Mouse (Mus musculus): Measurements from ENCODE around the gene Nosip. TPM values are rescaled to one million over a fixed set of nuclear protein-coding genes. Genes with fewer than 3 reads are reported as not detected.
"Not testable (repeated sequence)": the region's sequence is repeated elsewhere in the genome, so short reads cannot be mapped to it uniquely, and the experiment has no call there.

The Nosip gene
- polyA plus RNA-seq, 1 experiment, result 12.5 TPM

GRCm38 (mm10) chr7:45092048-45092447 is 29.8 kb downstream of the Nosip start, which contains the start of gene Rcn3:
Gene Rcn3, minus strand, starts transcription at chr7:45092221.
- Histone ChIP-seq H3K36me3 (ENCODE audit: control insufficient read depth) (no peaks in the 10 kb centered on the region), H3K4me3 (replicated peaks) (peak within 1 kb of the TSS; percentile 56), H3K4me1 (ENCODE audit: control insufficient read depth) (peaks cover 37% of the 10 kb centered on the region), H3K27me3 (ENCODE audit: control insufficient read depth) (peaks cover 4% of the 10 kb centered on the region; the same call in 1 of the 2 replicates), H3K9me3 (ENCODE audit: control insufficient read depth, low read length) (no peaks in the 10 kb centered on the region)
- TF ChIP-seq TAL1 (IDR thresholded peaks at IDR 0.05; ENCODE audit: low read length), result no peak
- no peak for TF ChIP-seq GATA1 (IDR thresholded peaks at IDR 0.05; ENCODE audit: low read length)

GRCm38 (mm10) chr7:45092828-45093515 is 30.7 kb downstream of the Nosip start:
- no peaks in the 10 kb centered on the region for H3K36me3 ChIP-seq (ENCODE audit: control insufficient read depth)
- TF ChIP-seq GATA1 (IDR thresholded peaks at IDR 0.05; ENCODE audit: low read length) (no peak), TAL1 (IDR thresholded peaks at IDR 0.05; ENCODE audit: low read length) (no peak)
- no peaks in the 10 kb centered on the region for H3K9me3 ChIP-seq (ENCODE audit: control insufficient read depth, low read length)
- H3K27me3 ChIP-seq (ENCODE audit: control insufficient read depth), result peaks cover 4% of the 10 kb centered on the region; the same call in 1 of the 2 replicates
- H3K4me1 ChIP-seq (ENCODE audit: control insufficient read depth), result peaks cover 37% of the 10 kb centered on the region
- no peak overlapping the region for H3K4me3 ChIP-seq (replicated peaks)

- peaks cover 4% of the 10 kb centered on the region; the same call in 1 of the 2 replicates for H3K27me3 ChIP-seq (ENCODE audit: control insufficient read depth)
- TF ChIP-seq TAL1 (IDR thresholded peaks at IDR 0.05; ENCODE audit: low read length) (no peak), GATA1 (IDR thresholded peaks at IDR 0.05; ENCODE audit: low read length) (no peak)
- H3K4me3 ChIP-seq (replicated peaks), result no peak overlapping the region
- no peaks in the 10 kb centered on the region for H3K9me3 ChIP-seq (ENCODE audit: control insufficient read depth, low read length)
- H3K4me1 ChIP-seq (ENCODE audit: control insufficient read depth), result peaks cover 36% of the 10 kb centered on the region
- no peaks in the 10 kb centered on the region for H3K36me3 ChIP-seq (ENCODE audit: control insufficient read depth)
These were observed 31.3 kb downstream of the Nosip start for GRCm38 (mm10) chr7:45093516-45093905.

- H3K4me1 ChIP-seq (ENCODE audit: control insufficient read depth), result peaks cover 35% of the 10 kb centered on the region
These were observed 31.9 kb downstream of the Nosip start for GRCm38 (mm10) chr7:45094121-45094520.

GRCm38 (mm10) chr7:45095367-45095766 is 33.1 kb downstream of the Nosip start:
- Histone ChIP-seq H3K9me3 (ENCODE audit: control insufficient read depth, low read length) (no peaks in the 10 kb centered on the region), H3K36me3 (ENCODE audit: control insufficient read depth) (no peaks in the 10 kb centered on the region), H3K4me3 (replicated peaks) (no peak overlapping the region), H3K27me3 (ENCODE audit: control insufficient read depth) (peaks cover 4% of the 10 kb centered on the region; the same call in 1 of the 2 replicates), H3K4me1 (ENCODE audit: control insufficient read depth) (peaks cover 32% of the 10 kb centered on the region)
- TF ChIP-seq GATA1 (IDR thresholded peaks at IDR 0.05; ENCODE audit: low read length) (no peak), TAL1 (IDR thresholded peaks at IDR 0.05; ENCODE audit: low read length) (no peak)

More at GRCm38 (mm10) chr7:45094121-45094520, 31.9 kb downstream of the Nosip start:
- Histone ChIP-seq H3K4me3 (replicated peaks) (no peak overlapping the region), H3K27me3 (ENCODE audit: control insufficient read depth) (peaks cover 4% of the 10 kb centered on the region; the same call in 1 of the 2 replicates), H3K36me3 (ENCODE audit: control insufficient read depth) (no peaks in the 10 kb centered on the region), H3K9me3 (ENCODE audit: control insufficient read depth, low read length) (no peaks in the 10 kb centered on the region)
- TF ChIP-seq GATA1 (IDR thresholded peaks at IDR 0.05; ENCODE audit: low read length) (no peak), TAL1 (IDR thresholded peaks at IDR 0.05; ENCODE audit: low read length) (no peak)

GRCm38 (mm10) chr7:45095965-45096364 is 33.7 kb downstream of the Nosip start:
- peaks cover 26% of the 10 kb centered on the region for H3K4me1 ChIP-seq (ENCODE audit: control insufficient read depth)
- not testable (repeated sequence) for H3K36me3 ChIP-seq (ENCODE audit: control insufficient read depth); H3K27me3 ChIP-seq (ENCODE audit: control insufficient read depth); H3K9me3 ChIP-seq (ENCODE audit: control insufficient read depth, low read length); H3K4me3 ChIP-seq (replicated peaks)

- Histone ChIP-seq H3K4me1 (ENCODE audit: control insufficient read depth) (peaks cover 13% of the 10 kb centered on the region), H3K9me3 (ENCODE audit: control insufficient read depth, low read length) (no peaks in the 10 kb centered on the region), H3K27me3 (ENCODE audit: control insufficient read depth) (peaks cover 4% of the 10 kb centered on the region; the same call in 1 of the 2 replicates), H3K36me3 (ENCODE audit: control insufficient read depth) (no peaks in the 10 kb centered on the region), H3K4me3 (replicated peaks) (no peak overlapping the region)
- TF ChIP-seq TAL1 (IDR thresholded peaks at IDR 0.05; ENCODE audit: low read length) (no peak), GATA1 (IDR thresholded peaks at IDR 0.05; ENCODE audit: low read length) (no peak)
These were observed 35.2 kb downstream of the Nosip start for GRCm38 (mm10) chr7:45097479-45097878.

GRCm38 (mm10) chr7:45098541-45099240 is 36.5 kb downstream of the Nosip start:
- Histone ChIP-seq H3K27me3 (ENCODE audit: control insufficient read depth) (no peaks in the 10 kb centered on the region), H3K4me1 (ENCODE audit: control insufficient read depth) (peaks cover 3% of the 10 kb centered on the region), H3K36me3 (ENCODE audit: control insufficient read depth) (no peaks in the 10 kb centered on the region), H3K4me3 (replicated peaks) (no peak overlapping the region), H3K9me3 (ENCODE audit: control insufficient read depth, low read length) (no peaks in the 10 kb centered on the region)
- TF ChIP-seq GATA1 (IDR thresholded peaks at IDR 0.05; ENCODE audit: low read length) (no peak), TAL1 (IDR thresholded peaks at IDR 0.05; ENCODE audit: low read length) (no peak)

GRCm38 (mm10) chr7:45100046-45100445 is 37.8 kb downstream of the Nosip start:
- no peak overlapping the region for H3K4me3 ChIP-seq (replicated peaks)
- H3K36me3 ChIP-seq (ENCODE audit: control insufficient read depth), result no peaks in the 10 kb centered on the region
- H3K9me3 ChIP-seq (ENCODE audit: control insufficient read depth, low read length), result no peaks in the 10 kb centered on the region
- no peaks in the 10 kb centered on the region; the same call in 1 of the 2 replicates for H3K4me1 ChIP-seq (ENCODE audit: control insufficient read depth)
- no peak for TF ChIP-seq GATA1 (IDR thresholded peaks at IDR 0.05; ENCODE audit: low read length)
- no peak for TF ChIP-seq TAL1 (IDR thresholded peaks at IDR 0.05; ENCODE audit: low read length)
- H3K27me3 ChIP-seq (ENCODE audit: control insufficient read depth), result no peaks in the 10 kb centered on the region
